Mouse (Mus musculus): ENCODE data around the gene Klf12. TPM values are rescaled to one million over a fixed set of nuclear protein-coding genes. Genes with fewer than 3 reads are reported as not detected.

The Klf12 gene
- polyA plus RNA-seq, 1 experiment from 2014 or later: 15.4 TPM

- no peaks in the 10 kb centered on the region for H3K9me3 ChIP-seq (ENCODE audit: low read depth, low read length)
- H3K4me1 ChIP-seq (ENCODE audit: insufficient read depth): no peaks in the 10 kb centered on the region
- H3K27ac ChIP-seq (ENCODE audit: low read depth): peak overlapping the region; percentile 9; the same call in 1 of the 2 replicates
- no peak overlapping the region for H3K9ac ChIP-seq
- ATAC-seq (ENCODE audit: insufficient read depth): peak; percentile 77
- no peaks in the 10 kb centered on the region for H3K36me3 ChIP-seq (ENCODE audit: insufficient read depth)
- 60% methylated on average over 10 of the region's 10 CpGs for WGBS
- no peaks in the 10 kb centered on the region for H3K27me3 ChIP-seq (ENCODE audit: insufficient read depth, low read length)
- H3K4me2 ChIP-seq: 0 out of 2 replicates have a peak overlapping the region, but pooled peaks have one; percentile 13
- no peak for TF ChIP-seq CTCF (IDR thresholded peaks at IDR 0.05; ENCODE audit: low read depth)
- peak; percentile 54 for DNase-seq
- no peak overlapping the region for H3K4me3 ChIP-seq (ENCODE audit: low read depth, low read length)
Measured at GRCm38 (mm10) chr14:99850350-99850749, 434.1 kb downstream of the Klf12 start.

DNA sequence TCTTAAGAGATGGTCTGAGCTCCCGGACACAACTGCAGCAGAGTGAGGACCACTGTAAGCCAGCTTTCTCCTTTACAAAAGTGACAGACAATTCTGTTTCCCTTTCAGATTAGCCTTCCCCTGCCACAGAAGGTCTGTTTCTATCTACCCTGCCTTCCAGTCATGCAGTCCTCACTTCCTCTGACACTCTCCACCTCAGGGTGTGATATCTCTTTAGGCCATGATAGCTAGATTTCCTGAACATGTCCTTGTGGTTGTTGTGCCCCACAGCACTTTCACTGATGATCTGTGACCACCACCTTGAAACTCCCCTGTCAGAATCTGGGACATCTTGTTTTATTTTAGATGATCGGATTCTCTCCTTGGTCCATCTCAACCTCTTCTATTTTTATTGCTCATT, 437.0 kb downstream of the Klf12 start:
- no peaks in the 10 kb centered on the region for H3K9me3 ChIP-seq (ENCODE audit: low read depth, low read length)
- WGBS: 68% methylated on average over 2 of the region's 2 CpGs
- H3K27me3 ChIP-seq (ENCODE audit: insufficient read depth, low read length): no peaks in the 10 kb centered on the region
- no peaks in the 10 kb centered on the region for H3K4me1 ChIP-seq (ENCODE audit: insufficient read depth)
- no peak for TF ChIP-seq CTCF (IDR thresholded peaks at IDR 0.05; ENCODE audit: low read depth)
- no peak overlapping the region for H3K4me2 ChIP-seq
- no peak overlapping the region for H3K27ac ChIP-seq (ENCODE audit: low read depth)
- no peak overlapping the region for H3K4me3 ChIP-seq (ENCODE audit: low read depth, low read length)
- DNase-seq (no peak), ATAC-seq (ENCODE audit: insufficient read depth) (no peak)
- no peak overlapping the region for H3K9ac ChIP-seq
- no peaks in the 10 kb centered on the region for H3K36me3 ChIP-seq (ENCODE audit: insufficient read depth)

DNA sequence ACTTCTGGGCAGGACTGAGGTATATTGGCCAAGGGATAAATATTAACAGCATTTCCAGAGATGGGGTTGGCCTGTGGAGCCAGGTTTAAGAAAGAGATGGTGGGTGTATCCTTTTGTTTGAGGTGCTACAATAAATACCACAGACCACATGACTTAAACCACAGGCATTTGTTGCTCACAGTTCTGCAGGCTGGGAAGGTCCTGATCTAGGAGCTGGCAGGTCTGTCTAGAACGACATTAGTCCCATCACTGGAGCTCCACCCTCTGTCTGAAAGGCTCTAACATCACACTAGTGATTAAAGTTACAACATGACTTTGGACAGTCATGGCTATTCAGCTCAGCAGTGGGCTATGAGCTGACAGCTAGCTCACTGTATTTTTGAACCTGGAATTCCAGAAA, 457.8 kb downstream of the Klf12 start:
- H3K4me3 ChIP-seq (ENCODE audit: low read depth, low read length): no peak overlapping the region
- H3K9ac ChIP-seq: no peak overlapping the region
- ATAC-seq (ENCODE audit: insufficient read depth) (no peak), DNase-seq (no peak)
- H3K4me1 ChIP-seq (ENCODE audit: insufficient read depth): no peaks in the 10 kb centered on the region
- H3K4me2 ChIP-seq: no peak overlapping the region
- H3K27me3 ChIP-seq (ENCODE audit: insufficient read depth, low read length): no peaks in the 10 kb centered on the region
- no peaks in the 10 kb centered on the region for H3K9me3 ChIP-seq (ENCODE audit: low read depth, low read length)
- TF ChIP-seq CTCF (IDR thresholded peaks at IDR 0.05; ENCODE audit: low read depth): no peak
- no peak overlapping the region for H3K27ac ChIP-seq (ENCODE audit: low read depth)
- H3K36me3 ChIP-seq (ENCODE audit: insufficient read depth): no peaks in the 10 kb centered on the region
- 26% methylated on average over 1 of the region's 1 CpGs for WGBS
